Mouse (Mus musculus): Measurements from ENCODE around the gene S1pr4.

The S1pr4 gene

DNA sequence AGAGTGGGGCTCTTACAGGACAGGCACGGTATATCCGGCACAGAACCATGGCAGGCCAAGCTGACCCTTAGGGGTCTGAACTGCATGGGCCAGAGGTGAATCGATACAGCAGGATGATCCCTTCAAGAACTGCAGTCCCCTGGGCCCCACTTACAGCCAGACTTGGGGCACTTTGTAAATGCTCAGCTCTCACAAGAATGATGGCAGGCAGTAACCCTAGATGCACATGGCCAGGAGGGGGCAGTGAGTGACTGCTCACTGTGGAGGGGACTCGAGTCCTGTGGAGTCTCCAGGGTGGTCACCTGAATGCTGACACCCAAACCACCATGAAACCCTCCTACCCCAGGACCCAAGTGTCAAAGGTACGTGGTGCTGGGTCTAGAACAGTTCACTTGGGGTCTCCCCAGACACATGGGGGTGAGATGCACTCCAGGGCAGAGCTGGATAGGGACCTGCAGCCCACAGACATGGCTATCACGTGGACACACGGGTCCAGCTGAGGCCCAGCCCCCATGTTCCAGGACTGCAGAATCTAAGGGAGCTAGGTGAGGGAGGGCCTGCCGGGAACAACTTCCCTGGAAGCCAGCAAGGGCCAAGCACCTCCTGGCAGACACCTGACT lies 6.2 kb downstream of the S1pr4 start:
- DNase-seq, result no peak

DNA sequence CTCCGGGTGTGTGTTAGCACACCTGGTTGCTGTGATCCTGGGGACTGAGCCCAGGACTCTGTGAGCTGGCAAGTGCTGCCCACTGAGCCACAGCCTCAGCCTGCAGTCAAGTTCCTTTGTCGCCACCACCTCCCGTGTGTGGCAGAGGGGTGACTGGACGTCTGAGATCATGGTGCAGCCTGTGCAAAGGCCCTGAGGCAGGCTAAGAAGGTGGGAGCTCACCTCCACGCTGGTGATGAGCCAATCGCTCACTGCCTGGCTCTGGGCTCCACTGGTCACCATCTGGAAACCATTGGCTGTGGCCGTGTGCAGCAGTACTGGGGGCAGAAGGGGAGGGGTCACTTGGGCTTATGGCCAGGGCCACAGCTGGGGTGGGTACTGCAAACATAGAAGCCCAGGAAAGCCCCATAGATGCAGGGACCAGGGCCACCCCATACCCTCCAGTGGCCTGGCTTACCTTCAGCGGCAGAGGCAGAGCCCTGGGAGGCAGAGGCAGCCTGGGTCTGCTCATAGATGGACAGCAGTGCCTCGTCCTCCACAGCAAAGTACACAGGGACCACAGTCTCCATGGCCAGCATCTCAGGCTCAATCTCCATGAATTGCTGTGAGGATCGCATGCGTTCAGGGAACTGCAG lies 7.2 kb downstream of the S1pr4 start:
- DNase-seq, result no peak

DNA sequence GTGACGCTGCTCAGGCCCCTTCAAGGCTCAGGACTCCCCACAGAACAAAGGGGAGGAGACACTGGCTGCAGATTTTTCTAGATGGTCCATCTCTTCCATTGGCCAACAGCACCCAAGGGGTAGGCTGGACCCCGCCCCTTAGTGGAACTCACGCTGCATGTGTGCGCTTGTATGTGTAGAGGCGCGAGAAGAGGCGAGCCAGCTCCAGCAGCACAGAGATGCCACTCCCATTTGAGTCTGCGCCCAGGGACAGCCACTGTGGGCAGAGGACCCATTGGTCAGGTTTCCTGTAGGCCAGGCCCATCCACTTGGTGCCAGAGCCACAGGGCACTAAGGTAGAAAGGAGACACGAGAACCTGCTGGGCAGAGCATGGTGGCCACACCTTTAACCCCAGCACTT lies 8.9 kb downstream of the S1pr4 start:
- no peak for DNase-seq

DNA sequence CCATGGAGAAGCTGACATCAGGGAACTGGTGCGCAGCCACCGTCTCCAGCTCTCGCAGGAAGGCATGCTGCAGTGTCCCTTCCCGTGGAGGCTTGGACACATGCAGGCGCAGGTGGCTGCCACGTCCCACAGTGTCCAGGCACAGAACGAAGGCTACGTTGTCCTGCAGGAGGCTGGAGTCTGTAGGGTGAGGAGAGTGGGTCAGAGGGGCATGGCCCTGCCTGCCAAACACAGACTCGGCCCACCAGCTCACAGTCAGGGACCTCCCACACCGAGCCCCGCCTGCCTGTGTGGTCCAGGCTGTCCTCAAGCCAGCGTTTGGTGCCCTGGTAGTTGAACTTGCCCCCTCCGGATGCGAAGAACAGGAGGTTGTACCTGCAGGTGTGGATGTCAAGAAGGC lies 10.0 kb downstream of the S1pr4 start:
- DNase-seq, result no peak

DNA sequence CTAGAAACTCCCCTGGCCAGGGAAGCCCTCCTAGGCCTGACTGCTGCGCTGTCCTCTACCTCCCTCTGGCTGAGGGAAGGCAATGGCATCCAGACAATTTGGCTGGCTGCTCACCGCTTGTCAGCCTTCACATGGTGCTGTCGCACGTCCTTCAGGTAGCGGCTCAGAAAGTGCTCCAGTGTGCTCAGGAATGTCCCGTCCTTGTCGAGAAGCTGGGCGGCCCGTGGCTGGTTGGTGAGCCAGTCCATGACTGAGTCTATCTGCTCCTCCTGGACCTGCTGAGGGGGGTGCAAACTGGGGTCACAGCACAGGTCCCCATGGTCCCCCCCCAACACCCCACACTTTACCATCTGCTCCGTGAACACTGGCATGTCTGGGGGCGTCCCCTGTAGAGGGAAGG lies 11.9 kb downstream of the S1pr4 start:
- no peak for DNase-seq

DNA sequence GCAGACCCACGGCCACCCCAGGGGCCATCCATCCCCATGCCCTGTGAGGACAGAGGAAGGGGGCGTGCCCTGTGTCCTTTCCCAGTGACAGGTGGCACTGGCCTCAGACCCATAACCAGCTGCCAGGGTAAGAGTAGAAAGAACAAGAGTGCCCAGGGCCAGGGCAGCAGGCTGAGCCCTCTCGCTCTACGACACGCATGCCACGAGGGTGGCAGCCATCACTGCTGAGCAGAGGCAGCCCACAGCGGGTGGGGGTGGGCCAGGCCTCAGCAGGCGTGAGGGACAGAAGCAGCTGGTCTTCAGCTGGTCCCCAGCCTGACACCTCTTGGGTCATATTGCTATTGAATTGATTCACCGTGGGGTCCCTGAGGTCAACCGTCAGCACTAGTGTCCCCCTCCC lies 13.4 kb downstream of the S1pr4 start:
- DNase-seq, result no peak

DNA sequence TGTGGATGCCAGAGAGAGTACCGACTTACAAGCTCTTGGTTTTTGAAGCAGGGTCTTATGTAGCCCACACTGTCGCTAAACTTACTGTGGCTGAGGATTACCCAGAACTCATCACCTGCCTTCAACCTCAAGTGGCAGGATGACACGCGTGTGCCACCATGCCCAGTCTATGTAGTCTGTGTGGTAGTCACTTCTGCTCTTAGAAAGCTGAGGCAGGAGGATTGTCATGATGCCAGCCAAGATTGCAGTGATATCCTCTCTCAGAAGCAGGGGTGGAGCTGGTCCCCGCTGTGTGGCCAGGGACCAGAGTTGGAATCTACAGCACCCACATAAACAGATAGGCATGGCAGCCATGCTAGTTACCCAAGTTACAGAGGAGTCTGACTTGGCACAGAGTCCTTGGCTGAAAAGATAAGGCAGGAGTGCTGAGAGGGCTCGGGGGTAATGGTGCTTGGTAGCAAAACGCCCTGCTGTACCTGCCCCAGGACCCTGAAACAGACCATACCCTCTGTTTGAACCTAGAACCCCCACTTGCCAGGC lies 14.4 kb downstream of the S1pr4 start:
- DNase-seq, result no peak

DNA sequence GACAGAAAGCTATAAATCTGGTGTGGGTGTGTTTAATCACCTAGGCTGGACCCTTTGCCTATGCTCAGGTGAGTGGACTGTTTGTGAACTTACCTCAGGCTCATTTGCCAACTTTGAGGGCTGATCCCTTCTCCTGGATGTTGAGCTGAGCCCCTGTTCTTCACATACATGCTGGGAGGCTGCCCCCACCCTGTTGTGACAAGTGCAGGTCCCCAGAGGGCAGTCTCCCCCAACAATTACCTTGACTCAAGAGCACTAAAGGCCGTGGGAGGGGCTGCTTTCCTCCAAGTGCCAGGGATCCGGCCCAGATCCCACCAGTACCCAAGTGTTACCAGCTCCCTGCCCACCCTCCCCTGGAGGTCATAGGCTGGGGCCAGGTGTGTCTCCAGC lies 14.9 kb downstream of the S1pr4 start:
- DNase-seq, result no peak

DNA sequence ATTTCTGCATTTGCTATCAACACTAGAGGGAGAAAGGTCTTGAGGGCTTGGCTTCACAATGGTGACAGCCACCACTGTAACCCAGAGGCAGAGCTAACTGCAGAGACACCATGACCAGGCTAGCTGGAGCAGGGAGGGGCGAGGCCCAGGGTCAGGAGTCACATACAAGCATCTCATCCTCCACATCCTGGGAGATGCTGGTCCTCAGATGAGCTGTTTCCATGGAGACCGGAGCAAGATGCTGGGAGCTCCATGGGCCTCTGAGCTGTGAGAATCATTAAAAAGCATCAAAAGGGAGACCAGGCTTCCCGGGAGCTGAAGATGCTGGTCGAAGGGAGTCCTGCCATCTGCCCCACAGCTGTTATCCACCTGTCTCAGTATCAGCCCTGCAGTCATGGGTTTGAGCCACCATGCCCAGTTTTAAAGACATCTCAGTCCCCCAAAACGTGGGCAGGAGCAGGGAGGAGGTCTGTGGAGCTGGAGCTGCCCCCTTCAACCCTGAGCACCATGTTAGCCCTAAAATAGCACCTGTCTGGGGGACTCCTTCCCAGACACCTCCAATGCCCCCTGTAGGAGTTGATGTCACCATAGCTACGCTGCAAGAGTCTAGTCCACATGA lies 15.4 kb downstream of the S1pr4 start:
- DNase-seq, result no peak

DNA sequence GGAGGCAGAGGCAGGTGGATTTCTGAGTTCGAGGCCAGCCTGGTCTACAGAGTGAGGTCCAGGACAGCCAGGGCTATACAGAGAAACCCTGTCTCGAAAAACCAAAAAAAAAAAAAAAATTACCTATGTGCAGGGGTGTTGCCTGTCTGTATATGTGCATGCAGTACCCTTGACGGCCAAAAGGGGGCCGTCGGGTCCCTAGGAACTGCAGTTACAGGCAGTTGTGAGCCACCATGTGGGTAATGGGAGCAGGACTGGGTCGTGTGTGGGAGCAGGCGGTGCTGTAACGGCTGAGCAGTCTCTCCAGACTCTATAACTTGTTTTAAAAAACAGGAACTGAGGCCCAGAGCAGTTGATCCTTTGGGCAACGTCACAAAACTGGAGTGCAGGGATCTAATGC lies 15.9 kb downstream of the S1pr4 start:
- DNase-seq, result peak; percentile 66 to 80

DNA sequence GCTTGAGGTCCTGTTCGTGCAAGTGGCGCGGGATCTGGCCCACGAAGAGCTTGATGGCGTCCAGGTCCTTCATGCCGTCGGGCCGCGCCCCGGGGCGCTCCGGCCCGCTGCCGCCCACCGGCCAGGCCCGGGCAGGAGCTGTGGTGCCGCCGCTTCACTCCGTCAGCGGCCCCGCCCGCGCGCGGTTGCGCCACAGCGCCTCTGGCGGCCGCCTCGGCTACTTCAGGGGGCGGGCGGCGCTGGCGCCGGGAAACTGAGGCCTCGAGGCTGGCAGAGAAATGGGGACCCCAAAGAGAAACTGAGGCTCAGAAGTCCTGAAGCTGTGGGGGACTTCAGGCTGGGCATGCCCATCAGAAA lies 17.4 kb downstream of the S1pr4 start, which contains the start of gene Celf5:
TSS of gene Celf5 (minus strand) at position 177 of the 357 bp plus-strand sequence.
- peak; percentile 79 to 89 for DNase-seq

DNA sequence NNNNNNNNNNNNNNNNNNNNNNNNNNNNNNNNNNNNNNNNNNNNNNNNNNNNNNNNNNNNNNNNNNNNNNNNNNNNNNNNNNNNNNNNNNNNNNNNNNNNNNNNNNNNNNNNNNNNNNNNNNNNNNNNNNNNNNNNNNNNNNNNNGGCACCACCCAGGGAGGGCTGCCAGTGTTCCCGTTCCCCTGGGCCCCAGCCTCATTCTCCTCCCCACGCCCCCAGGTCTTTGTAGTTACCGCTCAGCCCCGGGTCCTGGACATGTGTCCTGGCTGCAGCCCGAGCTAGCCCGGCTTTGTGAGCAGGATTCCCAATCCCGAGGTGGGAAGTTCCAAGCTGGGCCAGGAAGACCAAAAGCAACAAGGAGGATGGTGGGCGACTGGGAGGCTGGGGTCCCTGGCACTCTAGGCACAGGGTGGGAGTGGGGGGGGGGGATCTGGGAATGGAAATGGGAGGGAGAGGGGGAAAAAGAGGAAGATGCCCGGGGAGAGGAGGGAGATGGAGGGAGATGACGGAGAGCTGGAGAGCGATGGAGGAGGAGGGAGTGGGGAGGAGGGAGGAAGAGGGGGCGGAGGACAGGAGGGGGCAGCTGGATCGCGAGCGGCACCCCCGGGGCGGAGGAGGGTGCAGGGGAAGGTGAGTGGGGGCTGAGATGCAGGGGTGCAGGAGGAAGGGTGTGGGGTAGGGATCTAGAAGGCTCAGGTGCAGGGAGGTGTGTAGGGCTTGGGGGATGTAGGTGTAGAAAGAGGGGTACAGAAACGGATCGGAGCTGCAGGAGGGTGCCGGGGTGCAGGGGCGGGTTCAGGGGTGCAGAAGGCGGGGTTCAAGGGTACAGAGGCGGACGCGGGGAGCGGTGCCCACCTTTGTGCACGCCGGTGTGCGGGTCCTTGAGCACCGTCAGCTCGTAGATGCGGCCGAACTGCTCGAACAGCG lies 18.1 kb downstream of the S1pr4 start:
- peak; percentile 47 to 60 for DNase-seq

DNA sequence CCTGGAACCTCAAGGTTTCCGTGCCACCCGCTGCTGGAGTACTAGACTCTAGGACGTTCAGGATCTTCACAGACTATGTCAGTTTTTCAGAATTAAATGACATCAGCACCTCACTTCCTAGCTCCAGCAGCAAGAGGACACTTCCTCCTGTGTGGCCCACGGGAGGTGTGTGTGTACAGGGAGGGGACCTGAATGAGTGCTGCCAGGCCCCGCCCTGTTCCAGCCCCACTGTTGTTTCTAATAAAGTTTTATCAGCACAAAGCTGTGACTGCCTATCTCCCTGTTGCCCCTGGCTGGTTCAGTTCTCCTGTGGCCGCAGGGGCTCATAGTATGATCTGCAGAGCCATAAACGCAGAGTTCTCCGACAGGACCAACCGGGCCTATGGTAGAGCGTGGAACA lies 25.5 kb downstream of the S1pr4 start:
- no peak for DNase-seq

DNA sequence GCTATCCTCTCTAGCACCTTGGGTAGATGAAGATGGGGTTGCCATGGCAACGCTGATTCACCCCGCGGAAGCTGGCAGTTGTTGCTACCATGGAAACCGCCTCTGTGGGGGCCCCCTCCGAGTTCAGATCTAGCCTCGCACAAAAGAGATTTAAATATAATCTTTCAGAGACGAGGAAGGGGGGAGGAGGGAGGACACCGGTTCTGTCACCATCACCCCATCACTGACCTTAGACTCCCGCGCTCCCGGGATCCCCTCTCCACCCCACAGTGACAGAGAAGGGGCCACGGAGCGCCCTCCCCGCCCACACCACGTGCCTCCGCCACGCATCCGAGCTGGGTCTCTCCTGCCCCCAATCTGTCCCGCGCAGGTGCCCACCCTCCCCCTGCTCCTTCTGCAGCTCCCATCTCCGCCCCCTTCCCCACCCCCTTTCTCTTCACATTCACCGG lies 26.9 kb downstream of the S1pr4 start:
- peak; percentile 83 to 86 for DNase-seq

DNA sequence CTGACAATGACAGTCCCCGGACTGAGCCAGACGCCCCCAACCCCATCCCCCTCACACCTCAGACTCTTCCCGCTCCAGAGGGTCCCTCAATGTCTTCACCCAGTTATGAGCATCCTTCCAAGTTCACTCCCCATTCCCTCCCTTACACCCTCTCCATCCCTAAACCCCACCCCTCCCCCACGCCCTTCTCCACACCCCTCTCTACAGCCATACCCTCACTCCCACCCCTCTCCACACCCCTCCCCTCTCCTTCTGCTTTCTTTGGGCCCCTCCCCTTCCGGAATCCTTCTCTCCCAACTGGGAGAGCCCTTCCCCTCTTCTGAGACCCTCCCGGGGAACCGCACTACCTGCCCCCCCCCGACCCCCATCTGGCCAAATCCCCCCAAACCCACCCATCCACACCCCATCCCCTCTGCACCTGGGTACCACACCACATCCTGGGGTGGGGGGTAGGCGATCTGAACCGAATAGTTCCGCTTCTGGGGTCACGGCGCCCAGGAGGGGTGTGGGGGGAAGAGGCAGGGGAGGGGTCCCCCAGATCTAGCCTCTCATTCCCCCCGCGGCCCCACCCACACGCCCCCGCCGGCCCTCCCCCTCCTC lies 27.4 kb downstream of the S1pr4 start:
- DNase-seq, result no peak

DNA sequence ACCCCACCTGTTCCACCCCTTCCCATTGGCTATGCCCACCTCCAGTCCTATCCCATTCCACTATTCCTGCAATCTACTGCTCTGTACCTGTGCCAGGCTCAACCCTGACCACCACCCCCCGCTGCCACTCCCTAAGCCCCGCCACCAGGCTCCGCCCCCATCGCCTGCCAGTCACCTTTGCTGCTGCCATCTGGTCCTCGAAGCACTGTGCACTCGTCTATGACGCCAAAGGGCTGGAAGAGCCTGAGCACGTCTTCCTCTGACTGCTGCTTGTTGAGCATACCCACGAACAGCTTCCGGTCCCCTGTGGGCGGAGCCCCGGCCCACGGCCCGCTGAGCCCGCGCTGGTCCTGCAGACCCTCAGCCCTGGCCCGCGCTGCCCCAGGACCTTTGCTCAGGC lies 29.5 kb downstream of the S1pr4 start:
- peak in 1 of 2 experiments; percentile 72 for DNase-seq

DNA sequence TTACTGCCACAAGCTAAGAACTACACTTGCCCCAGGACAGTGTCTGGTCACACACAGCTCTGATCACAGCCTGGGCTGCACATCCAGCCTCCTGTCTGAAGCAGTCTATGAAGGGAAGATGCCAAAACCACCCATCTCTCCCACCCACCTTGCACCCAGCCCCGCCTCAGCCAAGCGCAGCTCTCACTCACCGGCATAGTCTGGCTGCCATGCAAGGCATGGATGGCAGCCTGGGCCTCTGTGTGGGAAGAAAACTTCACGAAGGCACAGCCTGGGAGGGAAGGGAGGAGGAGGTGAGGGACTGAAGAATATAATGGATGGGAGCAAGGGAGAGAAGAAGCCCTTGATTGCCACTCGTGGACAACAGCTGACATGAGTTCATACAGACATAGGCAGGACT lies 30.7 kb downstream of the S1pr4 start:
- no peak for DNase-seq

DNA sequence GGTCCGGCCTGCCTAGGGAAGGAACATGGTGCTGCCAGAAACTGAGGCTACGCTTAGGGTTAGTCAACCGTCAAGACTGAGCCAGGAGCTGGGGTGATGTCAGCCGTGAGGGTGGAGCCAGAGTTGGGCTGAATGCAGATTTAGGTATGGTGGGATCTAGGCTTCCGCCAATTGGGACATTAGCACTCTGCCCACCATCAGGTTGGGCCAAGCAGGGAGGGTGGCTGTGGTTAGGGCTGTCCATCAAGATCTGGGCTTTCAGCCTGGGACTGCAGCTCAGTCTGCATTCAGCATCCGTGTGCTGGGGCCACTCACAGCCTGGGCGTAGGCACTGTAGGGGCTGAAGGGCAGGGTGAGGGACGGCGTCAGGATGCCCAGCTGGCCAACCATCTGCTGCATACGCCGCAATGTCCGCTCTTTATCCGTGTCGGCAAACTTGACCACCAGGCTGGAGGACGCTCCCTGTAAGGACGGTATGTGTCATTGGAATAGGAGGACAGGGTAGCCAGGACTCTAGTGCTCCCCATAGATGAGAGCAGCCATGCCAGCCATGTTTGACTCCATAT lies 32.2 kb downstream of the S1pr4 start:
- peak in 1 of 2 experiments; percentile 45 for DNase-seq

DNA sequence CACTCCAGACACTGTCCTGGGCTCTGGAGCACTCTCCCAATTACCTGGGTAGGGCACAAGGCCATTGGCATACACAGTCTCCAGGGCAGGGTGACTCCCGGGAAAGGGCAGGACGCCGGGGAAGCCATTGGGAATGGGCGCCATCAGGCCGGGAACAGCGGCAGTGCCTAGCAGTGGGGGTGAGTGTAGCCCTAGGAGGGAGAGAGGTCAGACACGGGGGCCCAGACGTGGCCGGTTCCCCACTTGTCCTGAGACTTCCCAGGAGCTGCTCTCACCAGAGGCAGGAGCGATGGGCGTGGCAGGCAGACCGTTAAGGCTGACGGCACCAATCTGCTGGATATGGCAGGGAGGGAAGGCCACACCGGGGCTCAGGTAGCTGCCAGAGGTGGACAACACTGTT lies 33.1 kb downstream of the S1pr4 start:
- DNase-seq, result peak in 1 of 2 experiments; percentile 21

DNA sequence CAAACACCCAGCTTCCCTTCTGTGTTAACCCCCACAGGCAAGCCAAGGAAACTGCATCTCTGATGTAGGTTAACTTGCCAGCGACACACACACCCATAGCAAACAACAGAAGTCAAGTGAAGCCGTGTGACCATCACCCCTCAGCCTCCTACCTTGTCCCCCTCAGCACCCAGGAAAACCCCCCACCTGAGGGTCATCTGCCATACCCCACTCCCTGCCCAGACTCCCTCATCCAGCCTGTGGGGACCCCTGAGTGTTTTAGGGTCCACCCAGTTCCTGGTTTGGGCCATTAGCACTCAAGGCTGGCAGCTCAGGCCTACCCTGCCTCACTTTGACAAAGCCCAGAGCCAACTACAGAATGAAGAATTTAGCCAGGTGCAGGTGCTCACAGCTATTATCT lies 33.9 kb downstream of the S1pr4 start:
- no peak for DNase-seq

DNA sequence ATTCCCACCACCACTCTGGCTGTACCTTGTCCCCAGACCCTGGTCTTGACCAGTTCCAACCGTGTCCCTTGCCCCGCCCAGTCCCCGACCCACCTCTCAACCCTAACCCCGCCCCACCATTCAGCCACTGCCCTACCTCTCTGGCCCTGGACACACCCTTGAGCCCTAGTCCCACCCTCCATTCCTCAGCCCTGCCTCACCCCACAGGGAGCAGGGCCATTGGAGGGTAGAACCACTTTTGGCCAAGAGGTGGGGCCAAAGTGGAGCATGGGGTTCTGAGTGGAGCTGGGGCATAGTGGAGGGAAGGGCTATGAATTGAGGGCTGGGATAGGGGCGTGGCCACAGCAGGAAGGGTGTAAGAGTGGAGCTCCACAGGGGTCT lies 34.7 kb downstream of the S1pr4 start:
- peak in 1 of 2 experiments; percentile 22 for DNase-seq

Measured in cerebellum, postnatal 14 days (tissue).